Mouse (Mus musculus) intestine, postnatal 0 days (tissue): ENCODE results near the gene Mettl17. TPM values are rescaled to one million over a fixed set of nuclear protein-coding genes. Genes with fewer than 3 reads are reported as not detected.
"Not testable (repeated sequence)": the region's sequence is repeated elsewhere in the genome, so short reads cannot be mapped to it uniquely, and the experiment has no call there.

Experiments used
- ATAC-seq: fragments of 200-750 bp; cut with Nextera tagmentation; 2 replicates; pipeline ENCODE4 v1.8.0; 2017; ENCODE audit warnings: mild to moderate bottlenecking, moderate TSS enrichment, moderate library complexity
- H3K27ac ChIP-seq: fragments of 300-500 bp; sonication (generic); 2 replicates; pipeline ENCODE4 v1.5.1; 2014; ENCODE audit warnings: mild to moderate bottlenecking, low read depth, low read length, moderate library complexity
- H3K27me3 ChIP-seq: fragments of 300-500 bp; sonication (generic); replicated peaks from 2 replicates; pipeline ENCODE4 v1.6.1; 2014; ENCODE audit warnings: low read length, mixed read lengths; ENCODE audit not compliant: control insufficient read depth, insufficient read depth
- H3K36me3 ChIP-seq: fragments of 300-500 bp; sonication (generic); 2 replicates; pipeline ENCODE4 v1.6.1; 2014; ENCODE audit warnings: mild to moderate bottlenecking, moderate library complexity; ENCODE audit not compliant: control insufficient read depth, insufficient read depth
- H3K4me1 ChIP-seq: fragments of 300-500 bp; sonication (generic); replicated peaks from 2 replicates; pipeline ENCODE4 v1.6.1; 2014; ENCODE audit warnings: antibody characterized with exemption, low read length, mixed read lengths; ENCODE audit not compliant: control insufficient read depth, insufficient read depth
- H3K4me2 ChIP-seq: fragments of 300-500 bp; sonication (generic); replicated peaks from 2 replicates; pipeline ENCODE4 v1.6.1; 2014; ENCODE audit warnings: low read depth, mild to moderate bottlenecking, moderate library complexity
- H3K4me3 ChIP-seq: fragments of 300-500 bp; sonication (generic); 2 replicates; pipeline ENCODE4 v1.5.1; 2014; ENCODE audit warnings: low read depth, low read length
- H3K9ac ChIP-seq: fragments of 300-500 bp; sonication (generic); 2 replicates; pipeline ENCODE4 v1.6.1; 2014; ENCODE audit warnings: mild to moderate bottlenecking, low read depth, low read length
- H3K9me3 ChIP-seq: fragments of 300-500 bp; sonication (generic); 2 replicates; pipeline ENCODE4 v1.6.1; 2016; ENCODE audit warnings: mixed run types; ENCODE audit not compliant: control insufficient read depth
- CTCF ChIP-seq: sonication (generic); IDR thresholded peaks from 2 replicates; pipeline ENCODE4 v1.5.1; 2016; ENCODE audit warnings: low read depth, mild to moderate bottlenecking, control low read depth, antibody characterized with exemption, moderate library complexity
- WGBS: fragments of 180-500 bp; shearing (Covaris S2); extraction: QIAGEN DNeasy Blood & Tissue Kit; methylation state at CpG from one replicate; pipeline ENCODE4 v1.1.7; 2014; 5-methylcytosine and 5-hydroxymethylcytosine counted together
- polyA plus RNA-seq: library from polyadenylated mRNA; unstranded; fragments of >200 nt; fragmentation: Nextera tagmentation; extraction: Ambion mirVana; gene quantifications from 2 replicates; pipeline ENCODE4 v1.2.1, GENCODE M21; 2015

Mettl17 gene
- polyA plus RNA-seq, 1 experiment from 2014 or later = 19.7 TPM

- H3K4me2 ChIP-seq = no peak within 1 kb of the TSS
- no peak within 1 kb of the TSS for H3K27ac ChIP-seq
- no peak within 1 kb of the TSS for H3K4me3 ChIP-seq
- H3K9me3 ChIP-seq = no peaks in the 10 kb centered on the region
- 87% methylated on average over 7 of the region's 7 CpGs for WGBS
- ATAC-seq = no peak
- no peaks in the 10 kb centered on the region for H3K36me3 ChIP-seq
- no peak for TF ChIP-seq CTCF
- H3K9ac ChIP-seq = no peak within 1 kb of the TSS
- no peaks in the 10 kb centered on the region for H3K27me3 ChIP-seq
- no peaks in the 10 kb centered on the region for H3K4me1 ChIP-seq
These were observed 37.9 kb downstream of the Mettl17 start, which contains the start of gene Rnase13 for GRCm38 (mm10) chr14:51922571-51922865. Gene Rnase13 (minus strand): TSS chr14:51922773.

GRCm38 (mm10) chr14:51922910-51923309 is 38.3 kb downstream of the Mettl17 start:
- Histone ChIP-seq H3K4me3 (no peak overlapping the region), H3K36me3 (no peaks in the 10 kb centered on the region), H3K4me2 (no peak overlapping the region), H3K27me3 (no peaks in the 10 kb centered on the region), H3K27ac (no peak overlapping the region), H3K4me1 (no peaks in the 10 kb centered on the region), H3K9ac (no peak overlapping the region), H3K9me3 (no peaks in the 10 kb centered on the region)
- TF ChIP-seq CTCF = no peak
- WGBS = 96% methylated on average over 2 of the region's 2 CpGs
- ATAC-seq = no peak

- Histone ChIP-seq H3K27ac (no peak overlapping the region), H3K4me2 (no peak overlapping the region), H3K27me3 (no peaks in the 10 kb centered on the region), H3K4me1 (no peaks in the 10 kb centered on the region), H3K9me3 (no peaks in the 10 kb centered on the region), H3K36me3 (no peaks in the 10 kb centered on the region), H3K9ac (no peak overlapping the region), H3K4me3 (no peak overlapping the region)
- TF ChIP-seq CTCF = no peak
- ATAC-seq = no peak
- WGBS = 81% methylated on average over 4 of the region's 4 CpGs
These were observed 38.9 kb downstream of the Mettl17 start for GRCm38 (mm10) chr14:51923492-51923891.

GRCm38 (mm10) chr14:51926930-51927329 is 42.3 kb downstream of the Mettl17 start:
- not testable (repeated sequence) for H3K4me2 ChIP-seq, H3K4me3 ChIP-seq, H3K27me3 ChIP-seq, H3K9me3 ChIP-seq, H3K27ac ChIP-seq, ATAC-seq, H3K4me1 ChIP-seq, H3K9ac ChIP-seq, H3K36me3 ChIP-seq
- WGBS = 94% methylated on average over 11 of the region's 11 CpGs

GRCm38 (mm10) chr14:51929309-51929943 is 44.8 kb downstream of the Mettl17 start:
- no peaks in the 10 kb centered on the region for H3K4me1 ChIP-seq
- H3K36me3 ChIP-seq = no peaks in the 10 kb centered on the region
- H3K27me3 ChIP-seq = no peaks in the 10 kb centered on the region
- H3K4me3 ChIP-seq = no peak overlapping the region
- H3K9me3 ChIP-seq = no peaks in the 10 kb centered on the region
- H3K9ac ChIP-seq = no peak overlapping the region
- no peak for ATAC-seq
- H3K4me2 ChIP-seq = no peak overlapping the region
- TF ChIP-seq CTCF = no peak
- no peak overlapping the region for H3K27ac ChIP-seq
- 65% methylated on average over 8 of the region's 8 CpGs for WGBS

GRCm38 (mm10) chr14:51929968-51930367 is 45.3 kb downstream of the Mettl17 start:
- no peak overlapping the region for H3K27ac ChIP-seq
- no peaks in the 10 kb centered on the region for H3K27me3 ChIP-seq
- 0 out of 2 replicates have a peak overlapping the region, but pooled peaks have one; percentile 7 for H3K9ac ChIP-seq
- H3K4me3 ChIP-seq = no peak overlapping the region
- 0 out of 2 replicates have a peak, but pooled peaks have one; percentile 30 for TF ChIP-seq CTCF
- 60% methylated on average over 9 of the region's 9 CpGs for WGBS
- no peak for ATAC-seq
- H3K9me3 ChIP-seq = no peaks in the 10 kb centered on the region
- H3K4me1 ChIP-seq = no peaks in the 10 kb centered on the region
- H3K36me3 ChIP-seq = no peaks in the 10 kb centered on the region
- peak overlapping the region; percentile 24; the same call in 1 of the 2 replicates for H3K4me2 ChIP-seq

GRCm38 (mm10) chr14:51930824-51931223 is 46.2 kb downstream of the Mettl17 start:
- no peaks in the 10 kb centered on the region for H3K9me3 ChIP-seq
- H3K9ac ChIP-seq = no peak overlapping the region
- no peaks in the 10 kb centered on the region for H3K27me3 ChIP-seq
- peak; percentile 58 for ATAC-seq
- no peak overlapping the region for H3K4me3 ChIP-seq
- no peak overlapping the region for H3K27ac ChIP-seq
- no peaks in the 10 kb centered on the region for H3K4me1 ChIP-seq
- TF ChIP-seq CTCF = peak; percentile 90
- WGBS = 29% methylated on average over 5 of the region's 5 CpGs
- no peak overlapping the region for H3K4me2 ChIP-seq
- H3K36me3 ChIP-seq = no peaks in the 10 kb centered on the region
